Mouse (Mus musculus) limb, embryonic 14.5 days (tissue): ENCODE measurements around the gene Vsx2. TPM values are rescaled to one million over a fixed set of nuclear protein-coding genes. Genes with fewer than 3 reads are reported as not detected.
"Not testable (repeated sequence)": the region's sequence is repeated elsewhere in the genome, so short reads cannot be mapped to it uniquely, and the experiment has no call there.

Source experiments
- ATAC-seq: fragments of 200-750 bp; cut with Nextera tagmentation; 2 replicates; pipeline ENCODE4 v1.8.0; 2017; ENCODE audit warnings: low read depth, moderate number of reproducible peaks, moderate TSS enrichment; ENCODE audit not compliant: low FRiP score
- DNase-seq: peaks from one replicate; pipeline ENCODE4 v3.0.0-alpha.2; 2015; ENCODE audit warnings: low spot score
- H3K27ac ChIP-seq: fragments of 300-500 bp; sonication (generic); replicated peaks from 2 replicates; pipeline ENCODE4 v1.5.1; 2014; ENCODE audit warnings: low read depth, mild to moderate bottlenecking, low read length, moderate library complexity, mixed read lengths
- H3K27me3 ChIP-seq: fragments of 300-500 bp; sonication (generic); 2 replicates; pipeline ENCODE4 v1.6.1; 2014; ENCODE audit warnings: low read length, mixed read lengths; ENCODE audit not compliant: control insufficient read depth, insufficient read depth
- H3K36me3 ChIP-seq: fragments of 300-500 bp; sonication (generic); 2 replicates; pipeline ENCODE4 v1.6.1; 2014; ENCODE audit warnings: mild to moderate bottlenecking, low read length, moderate library complexity, mixed read lengths; ENCODE audit not compliant: control insufficient read depth, insufficient read depth
- H3K4me1 ChIP-seq: fragments of 300-500 bp; sonication (generic); 2 replicates; pipeline ENCODE4 v1.6.1; 2014; ENCODE audit warnings: antibody characterized with exemption, low read length, mixed read lengths; ENCODE audit not compliant: control insufficient read depth, insufficient read depth
- H3K4me2 ChIP-seq: fragments of 300-500 bp; sonication (generic); replicated peaks from 2 replicates; pipeline ENCODE4 v1.6.1; 2014; ENCODE audit warnings: low read depth, mild to moderate bottlenecking, low read length, moderate library complexity; ENCODE audit not compliant: severe bottlenecking
- H3K4me3 ChIP-seq: fragments of 300-500 bp; sonication (generic); replicated peaks from 2 replicates; pipeline ENCODE4 v1.5.1; 2014; ENCODE audit warnings: low read length
- H3K9ac ChIP-seq: fragments of 300-500 bp; sonication (generic); 2 replicates; pipeline ENCODE4 v1.6.1; 2014; ENCODE audit warnings: mild to moderate bottlenecking, low read depth, low read length, moderate library complexity; ENCODE audit not compliant: severe bottlenecking
- H3K9me3 ChIP-seq: fragments of 300-500 bp; sonication (generic); 2 replicates; pipeline ENCODE4 v1.6.1; 2016; ENCODE audit warnings: low read length; ENCODE audit not compliant: control insufficient read depth
- POLR2A ChIP-seq: fragments of 200-500 bp; IDR thresholded peaks from 2 replicates; pipeline ENCODE4 v1.8.0; 2012; ENCODE audit warnings: inconsistent platforms, mild to moderate bottlenecking, moderate library complexity, borderline replicate concordance; ENCODE audit not compliant: insufficient read depth, insufficient read length; ENCODE audit errors: extremely low read depth
- WGBS: fragments of 180-500 bp; shearing (Covaris S2); extraction: QIAGEN DNeasy Blood & Tissue Kit; methylation state at CpG from one replicate; pipeline ENCODE4 v1.1.7; 2014; 5-methylcytosine and 5-hydroxymethylcytosine counted together
- polyA plus RNA-seq, 2 experiments: library from polyadenylated mRNA; depleted of rRNA in 1 of 2; stranded (reverse) in 1 of 2; unstranded in 1 of 2; fragments of >200 nt; fragmentation: Nextera tagmentation in 1 of 2; extraction: Ambion mirVana in 1 of 2; gene quantifications; 2 replicates each; pipeline versions ENCODE4 v1.2.1 to v1.2.3; 2012 to 2014

Gene Vsx2
- polyA plus RNA-seq, 2 experiments = 0.22 to 0.47 TPM

DNA sequence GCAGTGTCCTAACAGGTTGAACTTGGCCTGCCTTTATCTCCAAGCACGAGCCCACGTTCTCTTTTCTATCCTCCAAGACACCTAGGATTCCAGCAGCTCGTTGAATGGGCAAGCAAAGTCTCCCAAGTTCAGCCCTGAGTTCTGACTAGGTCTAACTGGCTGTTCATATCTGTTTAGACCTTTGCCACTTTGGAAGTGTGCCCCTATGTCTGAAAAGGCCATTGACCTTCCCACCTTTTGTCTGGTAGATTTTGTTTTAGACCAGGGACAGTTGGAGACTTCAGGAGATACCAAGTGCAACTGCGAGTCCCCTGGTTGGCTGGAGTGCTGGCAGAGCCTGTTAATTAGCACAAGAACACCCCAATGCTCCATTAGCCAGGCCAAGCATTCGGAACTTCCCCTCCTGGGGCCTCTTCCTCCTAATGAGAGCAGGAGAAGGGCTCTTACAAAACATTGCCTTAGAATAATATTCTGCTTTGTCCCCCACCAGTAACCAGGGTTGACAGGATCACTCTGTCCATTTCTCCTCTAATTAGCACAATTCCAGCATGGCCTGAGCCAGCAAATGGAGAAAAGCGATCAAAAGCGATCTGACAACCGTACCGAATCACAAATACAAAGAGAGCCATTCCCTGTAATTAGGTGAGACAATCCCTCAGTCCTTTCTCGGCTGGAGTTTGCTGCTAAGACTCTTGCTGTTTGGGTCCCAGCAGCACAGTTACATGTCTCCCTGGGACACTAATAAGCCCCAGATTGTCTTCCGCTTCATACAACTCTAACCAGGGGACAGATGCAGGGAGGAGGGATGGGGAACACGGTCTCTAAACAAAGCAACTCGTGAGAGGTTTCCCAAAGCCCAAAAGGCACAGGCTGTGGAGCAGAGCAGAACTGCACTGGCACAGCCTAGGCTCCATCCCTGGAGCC, 37.4 kb upstream of the Vsx2 start:
- Histone ChIP-seq H3K27ac (no peak overlapping the region), H3K9ac (no peak overlapping the region), H3K4me1 (no peaks in the 10 kb centered on the region), H3K4me2 (no peak overlapping the region), H3K9me3 (no peaks in the 10 kb centered on the region), H3K4me3 (no peak overlapping the region), H3K36me3 (peaks cover 11% of the 10 kb centered on the region), H3K27me3 (no peaks in the 10 kb centered on the region)
- no peak for ATAC-seq
- no peak for TF ChIP-seq POLR2A
- no peak for DNase-seq
- WGBS = 59% methylated on average over 13 of the region's 13 CpGs

- TF ChIP-seq POLR2A = no peak
- Histone ChIP-seq H3K4me1 (no peaks in the 10 kb centered on the region), H3K27ac (no peak overlapping the region), H3K9ac (no peak overlapping the region), H3K4me2 (no peak overlapping the region), H3K36me3 (peaks cover 11% of the 10 kb centered on the region), H3K27me3 (no peaks in the 10 kb centered on the region), H3K9me3 (no peaks in the 10 kb centered on the region), H3K4me3 (no peak overlapping the region)
- DNase-seq (no peak), ATAC-seq (no peak)
- WGBS = 88% methylated on average over 8 of the region's 8 CpGs
Observed at GRCm38 (mm10) chr12:84532830-84533199, 36.7 kb upstream of the Vsx2 start.

DNA sequence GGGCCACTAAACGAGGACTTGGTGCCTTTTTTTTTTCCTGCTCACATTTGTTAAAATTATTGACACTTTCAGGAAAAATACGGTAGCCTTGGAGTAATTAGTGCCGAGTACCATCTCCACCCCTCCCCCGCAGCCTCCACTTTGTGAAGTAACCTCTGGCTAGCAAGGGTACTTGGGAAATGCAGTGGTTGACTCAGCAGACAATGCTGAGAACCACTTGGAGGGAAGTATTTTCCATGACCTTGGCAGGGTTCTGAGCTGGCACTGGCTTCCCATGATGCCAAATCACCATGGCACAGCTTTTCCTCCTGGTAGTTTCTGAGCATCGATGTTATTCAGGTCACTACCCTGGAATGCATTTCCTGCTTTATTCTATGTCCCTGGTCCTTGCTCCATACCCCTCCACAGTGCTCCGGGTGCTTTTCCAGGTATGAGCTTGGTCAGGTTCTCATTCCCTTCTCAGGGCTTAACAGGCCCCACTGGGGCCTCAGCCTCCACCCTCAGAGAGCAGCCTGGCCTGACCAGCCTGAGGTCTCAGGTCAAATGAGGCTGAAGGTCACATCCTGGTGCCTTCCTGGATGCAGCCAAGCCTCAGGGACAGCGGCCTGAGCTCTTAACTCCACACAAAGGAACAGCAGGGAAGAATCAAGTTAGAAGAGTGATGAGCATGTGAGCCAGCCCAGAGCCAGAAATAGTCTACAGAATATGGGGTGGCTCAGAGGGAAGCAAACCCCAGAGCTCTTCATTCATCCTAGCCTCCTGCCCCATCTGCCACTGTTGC, 35.7 kb upstream of the Vsx2 start:
- 80% methylated on average over 7 of the region's 7 CpGs for WGBS
- no peak for TF ChIP-seq POLR2A
- no peaks in the 10 kb centered on the region for H3K27me3 ChIP-seq
- no peak overlapping the region for H3K4me3 ChIP-seq
- no peak for ATAC-seq
- H3K9me3 ChIP-seq = no peaks in the 10 kb centered on the region
- no peak overlapping the region for H3K27ac ChIP-seq
- peaks cover 11% of the 10 kb centered on the region for H3K36me3 ChIP-seq
- no peak for DNase-seq
- no peak overlapping the region for H3K9ac ChIP-seq
- no peak overlapping the region for H3K4me2 ChIP-seq
- H3K4me1 ChIP-seq = no peaks in the 10 kb centered on the region

DNA sequence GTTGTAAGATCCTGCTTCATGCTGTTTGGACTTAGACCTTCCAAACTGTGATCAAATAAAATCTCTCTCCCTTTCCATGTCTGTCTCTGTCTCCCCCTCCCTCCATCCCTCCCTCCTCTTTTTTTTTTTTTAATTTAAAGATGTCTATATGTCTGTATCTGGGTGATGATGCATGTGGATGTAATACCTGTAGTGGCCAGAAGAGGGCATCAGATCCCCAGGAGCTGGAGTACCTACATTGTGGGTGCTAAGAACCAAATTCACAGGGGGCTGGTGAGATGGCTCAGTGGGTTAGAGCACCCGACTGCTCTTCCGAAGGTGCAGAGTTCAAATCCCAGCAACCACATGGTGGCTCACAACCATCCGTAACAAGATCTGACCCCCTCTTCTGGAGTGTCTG, 30.0 kb upstream of the Vsx2 start:
- not testable (repeated sequence) for H3K9me3 ChIP-seq, H3K4me1 ChIP-seq, DNase-seq, H3K4me3 ChIP-seq, H3K27me3 ChIP-seq, H3K9ac ChIP-seq, H3K27ac ChIP-seq, ATAC-seq, H3K36me3 ChIP-seq, H3K4me2 ChIP-seq
- 85% methylated on average over 3 of the region's 3 CpGs for WGBS

DNA sequence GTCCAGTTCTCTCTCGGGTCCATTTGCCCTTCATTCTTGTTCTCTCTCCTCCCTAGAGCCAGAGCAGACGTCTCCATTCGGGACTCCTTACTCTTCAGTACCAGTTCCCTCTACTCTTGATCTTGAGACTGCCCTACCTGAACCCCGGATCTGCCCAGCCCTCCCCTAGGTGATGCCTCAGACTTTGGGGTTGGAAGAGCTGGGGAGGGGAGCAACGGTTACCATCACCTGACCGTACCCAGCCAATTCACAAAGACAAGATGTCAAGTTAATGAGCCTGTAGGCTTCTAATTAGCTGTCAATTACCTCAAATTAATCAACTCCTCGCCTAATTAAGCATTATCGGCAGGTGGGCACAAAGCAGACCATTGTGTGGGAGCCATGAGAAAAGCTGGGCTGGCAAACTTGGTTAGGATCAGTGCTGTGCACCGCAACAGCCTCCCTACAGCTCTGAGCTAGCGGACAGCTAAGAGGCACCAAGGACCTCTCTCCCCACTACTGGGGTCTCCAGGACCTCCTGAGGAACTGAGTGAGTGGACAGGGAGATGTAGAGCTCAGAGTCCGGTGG, 28.1 kb upstream of the Vsx2 start:
- Histone ChIP-seq H3K9ac (no peak overlapping the region), H3K27me3 (no peaks in the 10 kb centered on the region), H3K4me3 (no peak overlapping the region), H3K4me2 (no peak overlapping the region), H3K4me1 (no peaks in the 10 kb centered on the region), H3K27ac (no peak overlapping the region), H3K9me3 (no peaks in the 10 kb centered on the region), H3K36me3 (no peaks in the 10 kb centered on the region)
- DNase-seq = no peak
- ATAC-seq = no peak
- TF ChIP-seq POLR2A = no peak
- WGBS = 77% methylated on average over 11 of the region's 11 CpGs
